Mouse (Mus musculus) forebrain, embryonic 16.5 days (tissue): ENCODE data around the gene Sult2b1. TPM values are rescaled to one million over a fixed set of nuclear protein-coding genes. Genes with fewer than 3 reads are reported as not detected.

Experiments
- ATAC-seq: fragments of 200-750 bp; cut with Nextera tagmentation; 2 replicates; pipeline ENCODE4 v1.8.0; 2017; ENCODE audit warnings: mild to moderate bottlenecking, moderate library complexity
- H3K27ac ChIP-seq: fragments of 300-500 bp; sonication (generic); 2 replicates; pipeline ENCODE4 v1.5.1; 2014; ENCODE audit warnings: low read length, control low read depth
- H3K27me3 ChIP-seq: fragments of 300-500 bp; sonication (generic); replicated peaks from 2 replicates; pipeline ENCODE4 v1.6.1; 2014; ENCODE audit warnings: low read length; ENCODE audit not compliant: control insufficient read depth, insufficient read depth
- H3K36me3 ChIP-seq: fragments of 300-500 bp; sonication (generic); 2 replicates; pipeline ENCODE4 v1.6.1; 2014; ENCODE audit not compliant: control insufficient read depth, insufficient read depth
- H3K4me1 ChIP-seq: fragments of 300-500 bp; sonication (generic); replicated peaks from 2 replicates; pipeline ENCODE4 v1.6.1; 2014; ENCODE audit warnings: low read length; ENCODE audit not compliant: control insufficient read depth, insufficient read depth
- H3K4me2 ChIP-seq: fragments of 300-500 bp; sonication (generic); 2 replicates; pipeline ENCODE4 v1.6.1; 2014; ENCODE audit warnings: mild to moderate bottlenecking, low read length, control low read depth
- H3K4me3 ChIP-seq: fragments of 300-500 bp; sonication (generic); replicated peaks from 2 replicates; pipeline ENCODE4 v1.5.1; 2014; ENCODE audit warnings: mild to moderate bottlenecking, low read length, control low read depth
- H3K9ac ChIP-seq: fragments of 300-500 bp; sonication (generic); replicated peaks from 2 replicates; pipeline ENCODE4 v1.6.1; 2014; ENCODE audit warnings: low read depth, low read length, control low read depth
- H3K9me3 ChIP-seq: fragments of 300-500 bp; sonication (generic); 2 replicates; pipeline ENCODE4 v1.6.1; 2016; ENCODE audit warnings: low read length; ENCODE audit not compliant: control insufficient read depth
- WGBS: fragments of 180-500 bp; shearing (Covaris S2); extraction: QIAGEN DNeasy Blood & Tissue Kit; methylation state at CpG from one replicate; pipeline ENCODE4 v1.1.7; 2014; 5-methylcytosine and 5-hydroxymethylcytosine counted together
- polyA plus RNA-seq: library from polyadenylated mRNA; unstranded; fragments of >200 nt; fragmentation: Nextera tagmentation; extraction: Ambion mirVana; gene quantifications from 2 replicates; pipeline ENCODE4 v1.2.1, GENCODE M21; 2015

The Sult2b1 gene
- polyA plus RNA-seq, 1 experiment from 2014 or later, result 7.1 TPM

GRCm38 (mm10) chr7:45719180-45719579 lies 65.3 kb downstream of the Sult2b1 start:
- peaks cover 39% of the 10 kb centered on the region for H3K4me1 ChIP-seq
- ATAC-seq, result no peak
- H3K9me3 ChIP-seq, result no peaks in the 10 kb centered on the region
- no peak overlapping the region for H3K27ac ChIP-seq
- peak overlapping the region; percentile 68 for H3K9ac ChIP-seq
- no peaks in the 10 kb centered on the region for H3K27me3 ChIP-seq
- peak overlapping the region; percentile 63 for H3K4me3 ChIP-seq
- peak overlapping the region; percentile 86 for H3K4me2 ChIP-seq
- peaks cover 21% of the 10 kb centered on the region for H3K36me3 ChIP-seq
- WGBS, result 78% methylated on average over 10 of the region's 10 CpGs

- Histone ChIP-seq H3K9ac (peak overlapping the region; percentile 68), H3K36me3 (peaks cover 18% of the 10 kb centered on the region), H3K27ac (peak overlapping the region; percentile 92), H3K9me3 (no peaks in the 10 kb centered on the region), H3K4me3 (peak overlapping the region; percentile 63), H3K27me3 (no peaks in the 10 kb centered on the region), H3K4me2 (peak overlapping the region; percentile 86), H3K4me1 (peaks cover 43% of the 10 kb centered on the region)
- WGBS, result 0% methylated on average over 20 of the region's 20 CpGs
- no peak for ATAC-seq
Observed at GRCm38 (mm10) chr7:45718331-45718730, 66.1 kb downstream of the Sult2b1 start.

- peaks cover 21% of the 10 kb centered on the region for H3K36me3 ChIP-seq
- peak within 1 kb of the TSS; percentile 63 for H3K4me3 ChIP-seq
- peak within 1 kb of the TSS; percentile 92 for H3K27ac ChIP-seq
- ATAC-seq, result peak; percentile 75
- no peaks in the 10 kb centered on the region for H3K27me3 ChIP-seq
- H3K4me1 ChIP-seq, result peaks cover 43% of the 10 kb centered on the region
- H3K9ac ChIP-seq, result peak within 1 kb of the TSS; percentile 85
- peak within 1 kb of the TSS; percentile 86 for H3K4me2 ChIP-seq
- WGBS, result under 1% methylated on average over 40 of the region's 41 CpGs
- H3K9me3 ChIP-seq, result no peaks in the 10 kb centered on the region
Observed at GRCm38 (mm10) chr7:45717918-45718297, 66.6 kb downstream of the Sult2b1 start, which contains the start of gene Sphk2. Gene Sphk2 (minus strand): TSS chr7:45718002.

- peak overlapping the region; percentile 86 for H3K27ac ChIP-seq
- no peaks in the 10 kb centered on the region for H3K9me3 ChIP-seq
- peaks cover 24% of the 10 kb centered on the region for H3K36me3 ChIP-seq
- 0 out of 2 replicates have a peak, but pooled peaks have one; percentile 3 for ATAC-seq
- peak overlapping the region; percentile 85 for H3K9ac ChIP-seq
- peaks cover 43% of the 10 kb centered on the region for H3K4me1 ChIP-seq
- 9% methylated on average over 31 of the region's 31 CpGs for WGBS
- peak overlapping the region; percentile 68 for H3K4me2 ChIP-seq
- H3K4me3 ChIP-seq, result peak overlapping the region; percentile 63
- H3K27me3 ChIP-seq, result no peaks in the 10 kb centered on the region
Observed at GRCm38 (mm10) chr7:45716952-45717917, 67.2 kb downstream of the Sult2b1 start.

- H3K4me3 ChIP-seq, result peak overlapping the region; percentile 9; the same call in 1 of the 2 replicates
- no peaks in the 10 kb centered on the region for H3K27me3 ChIP-seq
- H3K27ac ChIP-seq, result no peak overlapping the region
- peaks cover 43% of the 10 kb centered on the region for H3K4me1 ChIP-seq
- H3K36me3 ChIP-seq, result peaks cover 31% of the 10 kb centered on the region
- peak overlapping the region; percentile 68 for H3K4me2 ChIP-seq
- H3K9ac ChIP-seq, result no peak overlapping the region
- 94% methylated on average over 3 of the region's 3 CpGs for WGBS
- no peaks in the 10 kb centered on the region for H3K9me3 ChIP-seq
- no peak for ATAC-seq
Observed at GRCm38 (mm10) chr7:45716460-45716857, 68.0 kb downstream of the Sult2b1 start.

- WGBS, result 83% methylated on average over 19 of the region's 19 CpGs
- Histone ChIP-seq H3K4me3 (peak overlapping the region; percentile 64), H3K36me3 (peaks cover 31% of the 10 kb centered on the region), H3K4me2 (peak overlapping the region; percentile 75), H3K4me1 (peaks cover 43% of the 10 kb centered on the region), H3K27ac (peak overlapping the region; percentile 60), H3K9me3 (no peaks in the 10 kb centered on the region), H3K9ac (peak overlapping the region; percentile 14; the same call in 1 of the 2 replicates), H3K27me3 (no peaks in the 10 kb centered on the region)
- no peak for ATAC-seq
Observed at GRCm38 (mm10) chr7:45715741-45716459, 68.6 kb downstream of the Sult2b1 start.

GRCm38 (mm10) chr7:45715090-45715708 lies 69.3 kb downstream of the Sult2b1 start, which contains the start of gene Rpl18:
Gene Rpl18 (plus strand): TSS chr7:45715457.
- WGBS, result 8% methylated on average over 33 of the region's 34 CpGs
- Histone ChIP-seq H3K4me1 (peaks cover 43% of the 10 kb centered on the region), H3K27me3 (no peaks in the 10 kb centered on the region), H3K27ac (peak within 1 kb of the TSS; percentile 60), H3K9ac (peak within 1 kb of the TSS; percentile 68), H3K36me3 (peaks cover 36% of the 10 kb centered on the region), H3K4me3 (peak within 1 kb of the TSS; percentile 64), H3K4me2 (peak within 1 kb of the TSS; percentile 75), H3K9me3 (no peaks in the 10 kb centered on the region)
- peak; percentile 94 for ATAC-seq

GRCm38 (mm10) chr7:45714630-45715089 lies 69.8 kb downstream of the Sult2b1 start:
- Histone ChIP-seq H3K4me3 (peak overlapping the region; percentile 64), H3K4me2 (peak overlapping the region; percentile 75), H3K27me3 (no peaks in the 10 kb centered on the region), H3K36me3 (peaks cover 33% of the 10 kb centered on the region), H3K9me3 (no peaks in the 10 kb centered on the region), H3K9ac (peak overlapping the region; percentile 68), H3K27ac (peak overlapping the region; percentile 28; the same call in 1 of the 2 replicates), H3K4me1 (peaks cover 41% of the 10 kb centered on the region)
- ATAC-seq, result peak; percentile 31; the same call in 1 of the 2 replicates
- 9% methylated on average over 14 of the region's 14 CpGs for WGBS
